Mouse (Mus musculus): ENCODE results near the gene Rbm18.

GRCm38 (mm10) chr2:36102559-36102946 lies 34.0 kb downstream of the Rbm18 start:
- TF ChIP-seq CTCF (IDR thresholded peaks at IDR 0.05; ENCODE audit: low read depth, low read length) (no peak), POLR2A (IDR thresholded peaks at IDR 0.05; ENCODE audit: borderline replicate concordance, low read depth, low read length) (no peak)

Data from bone marrow macrophage, adult 2 months (primary cell).